Mouse (Mus musculus) thymus, postnatal 4 days (tissue): ENCODE measurements around the gene Ppa2.

Experiments
- DNase-seq: peaks from one replicate; pipeline ENCODE4 v3.0.0; 2021

Gene Ppa2

GRCm38 (mm10) chr3:133405636-133406035 is 95.7 kb downstream of the Ppa2 start:
- no peak for DNase-seq

DNA sequence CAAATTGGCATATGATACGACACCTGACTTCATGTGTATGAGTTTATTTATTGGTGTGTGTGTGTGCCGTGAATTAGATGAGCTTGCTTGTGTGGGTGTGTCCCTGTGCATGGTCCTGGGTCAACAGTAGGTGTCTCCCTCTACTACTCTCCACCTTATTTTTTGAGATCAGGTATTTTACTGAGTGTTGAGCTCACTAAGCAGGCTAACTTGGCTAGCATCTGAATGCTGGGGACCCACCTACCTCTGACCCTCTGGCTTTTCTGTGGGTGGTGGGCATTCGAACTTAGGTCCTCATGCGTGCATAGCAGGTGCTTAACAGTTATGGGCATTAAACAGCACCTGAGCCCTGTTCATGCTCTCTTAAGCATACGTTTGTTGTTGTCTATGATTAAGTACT is 96.3 kb downstream of the Ppa2 start:
- no peak for DNase-seq

DNA sequence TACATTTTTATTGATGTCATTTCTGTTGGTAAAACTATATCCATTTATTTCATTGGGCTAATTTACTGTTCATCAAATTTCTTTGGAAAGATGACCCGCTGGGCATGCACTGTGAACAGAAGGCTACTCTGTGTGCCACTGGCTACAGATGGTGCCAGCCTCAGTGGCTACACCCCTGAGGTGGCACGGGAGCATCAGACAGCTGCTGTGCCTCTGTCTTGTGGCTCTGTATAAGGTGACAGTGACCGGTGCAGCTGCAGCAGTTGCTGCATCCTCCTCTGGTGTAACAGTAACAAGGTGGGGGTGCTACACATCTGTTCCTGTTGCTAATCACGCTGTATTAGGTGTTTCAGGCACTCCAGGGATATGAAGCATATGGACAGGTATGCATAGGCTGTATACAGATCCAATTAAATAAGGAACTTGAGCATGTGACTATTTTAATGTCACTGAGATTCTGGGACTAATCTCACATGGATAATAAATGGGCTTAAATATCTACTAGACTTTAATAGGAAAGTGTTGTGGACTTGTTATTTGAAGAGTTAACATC is 101.3 kb downstream of the Ppa2 start:
- no peak for DNase-seq

GRCm38 (mm10) chr3:133411768-133412167 is 101.9 kb downstream of the Ppa2 start:
- no peak for DNase-seq

DNA sequence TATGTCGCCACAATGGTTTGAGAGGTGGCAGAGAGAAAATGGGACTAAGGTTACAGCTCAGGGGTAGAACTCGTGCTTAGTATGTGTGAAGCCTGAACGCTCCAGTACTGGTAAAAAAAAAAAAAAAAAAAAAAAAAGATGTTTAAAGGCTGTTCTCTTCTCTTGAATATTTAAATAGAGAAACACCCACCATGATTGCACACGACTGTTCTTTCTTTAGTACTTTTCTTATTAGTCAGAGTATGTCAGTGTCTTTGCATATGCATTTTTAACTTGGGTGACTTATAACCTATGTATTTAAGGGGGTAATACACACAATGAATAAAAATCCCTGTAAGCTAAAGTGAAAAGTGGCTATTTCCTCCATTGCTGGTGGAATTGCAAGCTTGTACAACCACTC is 104.8 kb downstream of the Ppa2 start:
- DNase-seq: no peak

- no peak for DNase-seq
Measured at GRCm38 (mm10) chr3:133423073-133423472, 113.2 kb downstream of the Ppa2 start.
